16 mouse cellular contexts compared by ENCODE assay signal in the genomic region with DNA sequence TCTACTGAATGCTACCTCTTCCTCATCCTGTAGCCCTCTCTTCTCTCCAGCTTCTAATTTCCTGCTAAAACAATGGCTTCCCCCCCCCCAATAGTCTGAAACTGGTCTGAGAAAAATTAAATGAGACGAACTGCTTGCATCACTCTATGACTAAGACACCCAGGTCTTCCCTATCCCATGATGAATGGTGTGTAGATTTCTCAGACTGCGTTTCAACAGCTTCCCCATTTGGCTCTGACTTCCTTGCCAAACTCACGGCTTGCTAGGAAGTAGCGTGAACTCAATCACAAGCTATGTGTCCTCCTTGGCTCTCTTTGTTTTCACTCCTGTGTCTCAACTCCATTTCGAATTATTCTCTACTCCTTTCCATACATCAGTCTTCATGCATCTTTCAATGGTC.
"Had no signal": no experiment of that assay in that cellular context is flagged by ENCODE, and none has a peak within 500 bp of the region (broad histone marks: within the 10 kb centered on the region; RNA-seq: fewer than 3 reads in every experiment).

No protein-coding gene starts in this region.

- DNase-seq: kidney, adult 11 months; kidney, adult 9 months; kidney, postnatal 36 days; left cerebral cortex, postnatal 4 days; lung, postnatal 4 days; right cerebral cortex, postnatal 4 days; spleen, adult 18-20 months; thymus, adult 18-20 months; thymus, postnatal 14 days had no signal

- H3K4me3 ChIP-seq: limb, embryonic 13.5 days; lung, embryonic 15.5 days; midbrain, embryonic 12.5 days; myocyte; neural tube, embryonic 15.5 days had no signal

- ATAC-seq: midbrain, embryonic 16.5 days had no signal

- H3K27ac ChIP-seq: kidney, postnatal 0 days; limb, embryonic 13.5 days; lung, embryonic 15.5 days; midbrain, embryonic 12.5 days; neural tube, embryonic 15.5 days had no signal

- H3K27me3 ChIP-seq: limb, embryonic 13.5 days; lung, embryonic 15.5 days; midbrain, embryonic 12.5 days; neural tube, embryonic 15.5 days had no signal

- H3K9ac ChIP-seq: limb, embryonic 13.5 days; lung, embryonic 15.5 days; midbrain, embryonic 12.5 days; neural tube, embryonic 15.5 days had no signal

- H3K36me3 ChIP-seq: limb, embryonic 13.5 days; lung, embryonic 15.5 days; midbrain, embryonic 12.5 days; neural tube, embryonic 15.5 days had no signal

- H3K4me1 ChIP-seq: limb, embryonic 13.5 days; lung, embryonic 15.5 days; midbrain, embryonic 12.5 days; neural tube, embryonic 15.5 days had no signal
